Mouse (Mus musculus) intestine, embryonic 14.5 days (tissue): ENCODE measurements around the gene Has3. TPM values are rescaled to one million over a fixed set of nuclear protein-coding genes. Genes with fewer than 3 reads are reported as not detected.

Experiments
- ATAC-seq: fragments of 200-750 bp; cut with Nextera tagmentation; replicated peaks from 2 replicates; pipeline ENCODE4 v1.8.0; 2017; ENCODE audit warnings: low read depth, moderate number of reproducible peaks, moderate TSS enrichment, moderate library complexity; ENCODE audit not compliant: low FRiP score, low TSS enrichment
- DNase-seq: peaks from one replicate; pipeline ENCODE4 v3.0.0-alpha.2; 2018; ENCODE audit warnings: low spot score
- H3K27ac ChIP-seq: fragments of 300-500 bp; sonication (generic); 2 replicates; pipeline ENCODE4 v1.5.1; 2014; ENCODE audit warnings: low read depth, mild to moderate bottlenecking, control low read depth
- H3K27me3 ChIP-seq: fragments of 300-500 bp; sonication (generic); replicated peaks from 2 replicates; pipeline ENCODE4 v1.6.1; 2014; ENCODE audit warnings: low read length, control low read depth; ENCODE audit not compliant: control insufficient read depth, insufficient read depth
- H3K36me3 ChIP-seq: fragments of 300-500 bp; sonication (generic); 2 replicates; pipeline ENCODE4 v1.6.1; 2014; ENCODE audit warnings: low read length, control low read depth; ENCODE audit not compliant: control insufficient read depth, insufficient read depth
- H3K4me1 ChIP-seq: fragments of 300-500 bp; sonication (generic); replicated peaks from 2 replicates; pipeline ENCODE4 v1.6.1; 2014; ENCODE audit warnings: low read length, control low read depth, mixed read lengths; ENCODE audit not compliant: control insufficient read depth, insufficient read depth
- H3K4me2 ChIP-seq: fragments of 300-500 bp; sonication (generic); 2 replicates; pipeline ENCODE4 v1.6.1; 2014; ENCODE audit warnings: low read length
- H3K4me3 ChIP-seq: fragments of 300-500 bp; sonication (generic); 2 replicates; pipeline ENCODE4 v1.5.1; 2014; ENCODE audit warnings: low read depth, low read length, control low read depth, mixed read lengths
- H3K9ac ChIP-seq: fragments of 300-500 bp; sonication (generic); 2 replicates; pipeline ENCODE4 v1.6.1; 2014; ENCODE audit warnings: mild to moderate bottlenecking, low read length
- H3K9me3 ChIP-seq: fragments of 300-500 bp; sonication (generic); 2 replicates; pipeline ENCODE4 v1.6.1; 2016; ENCODE audit warnings: low read length, control low read depth; ENCODE audit not compliant: control insufficient read depth
- WGBS: fragments of 180-500 bp; shearing (Covaris S2); extraction: QIAGEN DNeasy Blood & Tissue Kit; methylation state at CpG from one replicate; pipeline ENCODE4 v1.1.7; 2014; 5-methylcytosine and 5-hydroxymethylcytosine counted together
- polyA plus RNA-seq: library from polyadenylated mRNA; unstranded; fragments of >200 nt; fragmentation: Nextera tagmentation; extraction: Ambion mirVana; gene quantifications from 2 replicates; pipeline ENCODE4 v1.2.1, GENCODE M21; 2014

Gene Has3
- 0.14 and 0.19 TPM in 2 replicates for polyA plus RNA-seq

- Histone ChIP-seq H3K4me3 (peak within 1 kb of the TSS; percentile 48), H3K4me2 (peak within 1 kb of the TSS; percentile 100), H3K27ac (no peak within 1 kb of the TSS), H3K4me1 (peaks cover 20% of the 10 kb centered on the region), H3K27me3 (peaks cover 46% of the 10 kb centered on the region), H3K36me3 (peaks cover 10% of the 10 kb centered on the region; the same call in 1 of the 2 replicates), H3K9ac (peak within 1 kb of the TSS; percentile 52), H3K9me3 (no peaks in the 10 kb centered on the region)
- DNase-seq = peak; percentile 69
- 1% methylated on average over 18 of the region's 18 CpGs for WGBS
- no peak for ATAC-seq
These were observed at the start of gene Has3 for GRCm38 (mm10) chr8:106870051-106870450. Gene Has3, plus strand, starts transcription at chr8:106870242.

- 73% methylated on average over 14 of the region's 14 CpGs for WGBS
- H3K4me2 ChIP-seq = no peak overlapping the region
- 0 out of 2 replicates have a peak, but pooled peaks cover 2% of the 10 kb centered on the region for H3K4me1 ChIP-seq
- H3K9me3 ChIP-seq = no peaks in the 10 kb centered on the region
- H3K36me3 ChIP-seq = 0 out of 2 replicates have a peak, but pooled peaks cover 6% of the 10 kb centered on the region
- no peak overlapping the region for H3K9ac ChIP-seq
- H3K4me3 ChIP-seq = no peak overlapping the region
- no peak overlapping the region for H3K27ac ChIP-seq
- ATAC-seq = no peak
- no peak for DNase-seq
- no peaks in the 10 kb centered on the region for H3K27me3 ChIP-seq
These were observed 49.2 kb upstream of the Has3 start for GRCm38 (mm10) chr8:106820553-106821515.

- H3K4me3 ChIP-seq = no peak overlapping the region
- no peaks in the 10 kb centered on the region for H3K4me1 ChIP-seq
- H3K4me2 ChIP-seq = no peak overlapping the region
- ATAC-seq (no peak), DNase-seq (no peak)
- no peaks in the 10 kb centered on the region for H3K27me3 ChIP-seq
- H3K36me3 ChIP-seq = no peaks in the 10 kb centered on the region
- H3K9ac ChIP-seq = no peak overlapping the region
- H3K9me3 ChIP-seq = no peaks in the 10 kb centered on the region
- WGBS = 86% methylated on average over 6 of the region's 6 CpGs
- no peak overlapping the region for H3K27ac ChIP-seq
These were observed 41.1 kb upstream of the Has3 start for GRCm38 (mm10) chr8:106828921-106829320.

GRCm38 (mm10) chr8:106829526-106830045 lies 40.5 kb upstream of the Has3 start:
- H3K4me1 ChIP-seq = no peaks in the 10 kb centered on the region
- no peak for ATAC-seq
- 87% methylated on average over 5 of the region's 5 CpGs for WGBS
- no peak overlapping the region for H3K4me3 ChIP-seq
- H3K9ac ChIP-seq = no peak overlapping the region
- H3K4me2 ChIP-seq = no peak overlapping the region
- no peaks in the 10 kb centered on the region for H3K9me3 ChIP-seq
- H3K27ac ChIP-seq = no peak overlapping the region
- H3K27me3 ChIP-seq = no peaks in the 10 kb centered on the region
- no peaks in the 10 kb centered on the region for H3K36me3 ChIP-seq
- DNase-seq = no peak

- Histone ChIP-seq H3K4me3 (no peak overlapping the region), H3K4me1 (peaks cover 3% of the 10 kb centered on the region; the same call in 1 of the 2 replicates), H3K27me3 (no peaks in the 10 kb centered on the region), H3K9me3 (no peaks in the 10 kb centered on the region), H3K4me2 (no peak overlapping the region), H3K36me3 (no peaks in the 10 kb centered on the region), H3K27ac (no peak overlapping the region), H3K9ac (no peak overlapping the region)
- ATAC-seq (no peak), DNase-seq (no peak)
- 77% methylated on average over 1 of the region's 1 CpGs for WGBS
These were observed 35.1 kb upstream of the Has3 start for GRCm38 (mm10) chr8:106834899-106835298.

- Histone ChIP-seq H3K27ac (no peak overlapping the region), H3K4me3 (no peak overlapping the region), H3K27me3 (no peaks in the 10 kb centered on the region), H3K4me1 (peaks cover 3% of the 10 kb centered on the region; the same call in 1 of the 2 replicates), H3K9ac (no peak overlapping the region), H3K4me2 (no peak overlapping the region), H3K9me3 (no peaks in the 10 kb centered on the region), H3K36me3 (no peaks in the 10 kb centered on the region)
- ATAC-seq (no peak), DNase-seq (no peak)
- WGBS = 57% methylated on average over 6 of the region's 6 CpGs
These were observed 33.5 kb upstream of the Has3 start for GRCm38 (mm10) chr8:106836525-106836924.

- DNase-seq (no peak), ATAC-seq (no peak)
- no peaks in the 10 kb centered on the region for H3K9me3 ChIP-seq
- H3K4me2 ChIP-seq = no peak overlapping the region
- peaks cover 3% of the 10 kb centered on the region; the same call in 1 of the 2 replicates for H3K4me1 ChIP-seq
- no peaks in the 10 kb centered on the region for H3K27me3 ChIP-seq
- H3K36me3 ChIP-seq = peaks cover 3% of the 10 kb centered on the region; the same call in 1 of the 2 replicates
- WGBS = 58% methylated on average over 6 of the region's 6 CpGs
- H3K9ac ChIP-seq = no peak overlapping the region
- H3K4me3 ChIP-seq = no peak overlapping the region
- H3K27ac ChIP-seq = no peak overlapping the region
These were observed 31.2 kb upstream of the Has3 start for GRCm38 (mm10) chr8:106838803-106839202.

GRCm38 (mm10) chr8:106839209-106840001 lies 30.6 kb upstream of the Has3 start:
- 39% methylated on average over 11 of the region's 11 CpGs for WGBS
- Histone ChIP-seq H3K36me3 (peaks cover 3% of the 10 kb centered on the region; the same call in 1 of the 2 replicates), H3K9me3 (no peaks in the 10 kb centered on the region), H3K27me3 (no peaks in the 10 kb centered on the region), H3K9ac (no peak overlapping the region; the same call in 1 of the 2 replicates), H3K4me1 (peaks cover 3% of the 10 kb centered on the region; the same call in 1 of the 2 replicates), H3K27ac (no peak overlapping the region), H3K4me3 (no peak overlapping the region), H3K4me2 (no peak overlapping the region)
- peak; percentile 54 for DNase-seq
- no peak for ATAC-seq
